Mouse (Mus musculus) spleen, adult 2 months (tissue): ENCODE measurements at regions not wholly inside any gene's neighbourhood (a gene's known extent, or its start where the extent isn't known, plus 50 kb on each side); places are given as distances from the start of the nearest gene placed in this dataset.

Experiments
- CTCF ChIP-seq: fragments of 200-500 bp; IDR thresholded peaks from 2 replicates; pipeline ENCODE4 v1.5.1; 2011; ENCODE audit warnings: mild to moderate bottlenecking, inconsistent platforms; ENCODE audit not compliant: insufficient read depth, insufficient read length, insufficient replicate concordance; ENCODE audit errors: extremely low read depth
- POLR2A ChIP-seq: fragments of 200-500 bp; IDR thresholded peaks from 2 replicates; pipeline ENCODE4 v1.6.1; 2011; ENCODE audit warnings: low read depth, low read length, inconsistent platforms

DNA sequence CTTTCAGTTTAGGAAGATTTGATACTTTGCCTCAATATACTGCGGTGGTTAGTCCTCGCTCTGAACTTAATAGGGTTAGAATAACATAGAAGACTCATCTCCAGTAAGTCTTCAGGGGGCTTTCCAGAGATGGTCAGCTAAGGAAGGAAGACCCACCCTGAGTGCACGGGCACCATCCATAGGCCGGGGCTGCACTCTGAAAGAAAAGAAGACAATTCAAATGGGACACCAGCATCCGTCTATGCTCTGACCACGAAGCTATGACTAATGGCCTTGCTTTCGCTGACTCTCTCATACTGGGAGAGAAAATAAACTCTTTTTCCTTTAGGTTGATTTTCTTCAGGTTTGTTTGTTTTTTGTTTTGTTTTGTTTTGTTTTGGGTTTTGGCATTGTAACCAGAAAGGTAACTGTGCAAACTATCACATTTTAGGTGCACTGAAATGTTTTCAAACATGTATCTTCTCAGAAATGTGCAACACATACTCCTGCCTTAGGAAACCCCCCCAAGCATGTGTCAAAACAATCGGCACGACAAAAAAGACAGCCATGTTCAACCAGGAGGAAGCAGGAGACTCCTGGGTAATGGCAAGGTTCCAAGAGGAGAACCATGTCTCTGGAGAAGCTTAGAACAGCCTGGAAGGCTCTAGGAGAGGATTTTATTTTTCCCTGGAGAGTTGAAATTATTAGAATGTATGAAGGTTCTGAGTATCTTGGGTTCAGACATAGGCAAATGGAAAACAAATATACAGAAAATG lies 58.4 kb upstream of the Med4 start:
- TF ChIP-seq POLR2A (no peak), CTCF (no peak)
